Mouse (Mus musculus): ENCODE results near the gene Rad51b. TPM values are rescaled to one million over a fixed set of nuclear protein-coding genes. Genes with fewer than 3 reads are reported as not detected.

The Rad51b gene
- total and polyA plus RNA-seq, 3 experiments = 6.5 to 8.6 (median 8.5) TPM

DNA sequence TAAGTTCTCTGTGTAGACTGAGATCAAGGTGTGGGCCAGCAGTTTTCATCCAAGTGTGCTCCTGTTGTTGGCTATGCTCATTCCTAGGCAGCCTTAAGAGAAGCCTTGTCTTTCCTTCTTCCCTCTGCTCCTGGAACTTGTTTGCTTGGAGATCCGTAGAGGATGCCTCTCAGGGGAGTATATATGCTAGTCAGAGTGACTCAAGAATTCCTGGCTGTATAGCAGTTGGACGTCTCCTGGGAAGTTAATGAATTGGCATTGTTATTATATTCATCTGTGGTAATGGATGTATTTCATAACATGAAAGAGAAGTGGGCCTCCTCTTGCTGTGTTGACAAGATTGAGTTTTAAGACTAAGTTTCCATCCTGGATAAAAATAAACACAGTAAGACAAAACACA, 196.4 kb downstream of the Rad51b start:
- H3K9me3 ChIP-seq (replicated peaks; ENCODE audit: low read length) = no peaks in the 10 kb centered on the region
- H3K27me3 ChIP-seq (replicated peaks) = no peaks in the 10 kb centered on the region
- peaks cover 0 to 18% of the 10 kb centered on the region in 2 experiments for H3K36me3 ChIP-seq (replicated peaks in 1 of 2; ENCODE audit: control insufficient read depth in 1 of 2, insufficient read depth in 1 of 2, low read length in 1 of 2)
- no peak overlapping the region for H3K4me3 ChIP-seq (replicated peaks in 1 of 3; ENCODE audit: low read depth in 2 of 3, low read length in 2 of 3, poor library complexity in 1 of 3)
- dilution Hi-C loops (cut with MboI; ENCODE audit: extremely low pct_ligation_motif_present, extremely low pct_unique_long_range_greater_than_20kb, low sequenced_read_pairs) (no loop called here), in situ Hi-C loops (cut with MboI; ENCODE audit: low pct_ligation_motif_present, low pct_unique_long_range_greater_than_20kb, low sequenced_read_pairs) (no loop called here)
- H3K27ac ChIP-seq (ENCODE audit: insufficient read depth, low read depth) = no peak overlapping the region; the same call in 1 of the 2 replicates
- TF ChIP-seq USF2 (conservative IDR thresholded peaks at IDR 0.05; ENCODE audit: low read depth, low read length) = no peak
- TF ChIP-seq NELFE (IDR thresholded peaks at IDR 0.05; ENCODE audit: low read depth, low read length) = no peak
- no peak for TF ChIP-seq POLR2AphosphoS2 (IDR thresholded peaks at IDR 0.05; ENCODE audit: low read depth, low read length)
- TF ChIP-seq ETS1 (conservative IDR thresholded peaks at IDR 0.05; ENCODE audit: low read depth, low read length) = no peak
- no peak for TF ChIP-seq NRF1 (IDR thresholded peaks at IDR 0.05; ENCODE audit: low read depth, low read length)
- TF ChIP-seq SMC3 (IDR thresholded peaks at IDR 0.05; ENCODE audit: low read depth, low read length) = no peak
- no peak for TF ChIP-seq CHD2 (IDR thresholded peaks at IDR 0.05; ENCODE audit: low read length)
- no peak for TF ChIP-seq JUN (IDR thresholded peaks at IDR 0.05; ENCODE audit: insufficient read depth, low read depth, low read length)
- no peak for TF ChIP-seq MEF2A (IDR thresholded peaks at IDR 0.05; ENCODE audit: borderline replicate concordance, low read depth, low read length)
- no peak for TF ChIP-seq KAT2A (IDR thresholded peaks at IDR 0.05; ENCODE audit: insufficient replicate concordance, low read length)
- no peak for TF ChIP-seq MAZ (IDR thresholded peaks at IDR 0.05; ENCODE audit: low read depth, low read length)
- H3K9ac ChIP-seq (ENCODE audit: insufficient read depth, low read depth) = no peak overlapping the region
- no peak for DNase-seq (ENCODE audit: extremely low read depth)
- no peaks in the 10 kb centered on the region for H3K79me2 ChIP-seq (replicated peaks; ENCODE audit: control insufficient read depth, extremely low read depth, insufficient read depth, poor library complexity, severe bottlenecking)
- peaks cover 20 to 38% of the 10 kb centered on the region in 2 experiments for H3K4me1 ChIP-seq (ENCODE audit: control insufficient read depth in 1 of 2, insufficient read depth in 2 of 2)
- H3K4me2 ChIP-seq (ENCODE audit: insufficient read depth, low read depth, poor library complexity, severe bottlenecking) = no peak overlapping the region; the same call in 1 of the 2 replicates

- Histone ChIP-seq H3K27me3 (replicated peaks) (no peaks in the 10 kb centered on the region), H3K4me3 (replicated peaks in 1 of 3; ENCODE audit: low read depth in 2 of 3, low read length in 2 of 3, poor library complexity in 1 of 3) (no peak overlapping the region), H3K27ac (ENCODE audit: insufficient read depth, low read depth) (no peak overlapping the region), H3K79me2 (replicated peaks; ENCODE audit: control insufficient read depth, extremely low read depth, insufficient read depth, poor library complexity, severe bottlenecking) (no peaks in the 10 kb centered on the region), H3K9me3 (replicated peaks; ENCODE audit: low read length) (no peaks in the 10 kb centered on the region), H3K4me2 (ENCODE audit: insufficient read depth, low read depth, poor library complexity, severe bottlenecking) (no peak overlapping the region), H3K4me1 (ENCODE audit: control insufficient read depth in 1 of 2, insufficient read depth in 2 of 2) (peaks cover 3 to 8% of the 10 kb centered on the region in 2 experiments), H3K36me3 (replicated peaks in 1 of 2; ENCODE audit: control insufficient read depth in 1 of 2, insufficient read depth in 1 of 2, low read length in 1 of 2) (peaks cover 0 to 13% of the 10 kb centered on the region in 2 experiments), H3K9ac (ENCODE audit: insufficient read depth, low read depth) (no peak overlapping the region)
- dilution Hi-C loops (cut with MboI; ENCODE audit: extremely low pct_ligation_motif_present, extremely low pct_unique_long_range_greater_than_20kb, low sequenced_read_pairs) (no loop called here), in situ Hi-C loops (cut with MboI; ENCODE audit: low pct_ligation_motif_present, low pct_unique_long_range_greater_than_20kb, low sequenced_read_pairs) (no loop called here)
- no peak for TF ChIP-seq E2F4 (IDR thresholded peaks at IDR 0.05; ENCODE audit: insufficient replicate concordance, low read depth, low read length)
- no peak for TF ChIP-seq CTCF (conservative IDR thresholded peaks at IDR 0.05 in 1 of 2, IDR thresholded peaks at IDR 0.05 in 1 of 2; ENCODE audit: low read depth in 2 of 2, low read length in 2 of 2)
- no peak for TF ChIP-seq HCFC1 (IDR thresholded peaks at IDR 0.05; ENCODE audit: low read depth, low read length)
- no peak for TF ChIP-seq RCOR1 (conservative IDR thresholded peaks at IDR 0.05; ENCODE audit: low read depth, low read length)
- TF ChIP-seq USF2 (conservative IDR thresholded peaks at IDR 0.05; ENCODE audit: low read depth, low read length) = no peak
- TF ChIP-seq RAD21 (IDR thresholded peaks at IDR 0.05; ENCODE audit: low read depth, low read length) = no peak
- no peak for TF ChIP-seq SMC3 (IDR thresholded peaks at IDR 0.05; ENCODE audit: low read depth, low read length)
- TF ChIP-seq KAT2A (IDR thresholded peaks at IDR 0.05; ENCODE audit: insufficient replicate concordance, low read length) = no peak
- TF ChIP-seq ETS1 (conservative IDR thresholded peaks at IDR 0.05; ENCODE audit: low read depth, low read length) = no peak
- TF ChIP-seq ZNF384 (IDR thresholded peaks at IDR 0.05; ENCODE audit: low read depth, low read length) = no peak
- TF ChIP-seq CHD1 (IDR thresholded peaks at IDR 0.05; ENCODE audit: low read depth, low read length) = no peak
- TF ChIP-seq JUND (conservative IDR thresholded peaks at IDR 0.05; ENCODE audit: low read depth, low read length) = no peak
- no peak for TF ChIP-seq ZKSCAN1 (IDR thresholded peaks at IDR 0.05; ENCODE audit: borderline replicate concordance, low read depth, low read length)
- TF ChIP-seq TBP (conservative IDR thresholded peaks at IDR 0.05; ENCODE audit: low read depth, low read length) = no peak
- no peak for TF ChIP-seq ZMIZ1 (IDR thresholded peaks at IDR 0.05; ENCODE audit: low read depth, low read length)
- TF ChIP-seq SIN3A (IDR thresholded peaks at IDR 0.05; ENCODE audit: low read length) = no peak
- TF ChIP-seq MAX (IDR thresholded peaks at IDR 0.05; ENCODE audit: low read length) = no peak
- TF ChIP-seq TCF12 (IDR thresholded peaks at IDR 0.05; ENCODE audit: low read depth, low read length) = no peak
- no peak for DNase-seq (ENCODE audit: extremely low read depth)
Measured at GRCm38 (mm10) chr12:79498326-79498725, 201.2 kb downstream of the Rad51b start.
